Mouse (Mus musculus): ENCODE results near the gene Prss36. TPM values are rescaled to one million over a fixed set of nuclear protein-coding genes. Genes with fewer than 3 reads are reported as not detected.

The Prss36 gene
- polyA plus RNA-seq (2011; ENCODE audit: insufficient read depth, insufficient read length, low replicate concordance, missing spikeins) = 1.3 and 4.3 TPM in 2 replicates

- 82% methylated on average over 6 of the region's 6 CpGs for WGBS
- Histone ChIP-seq H3K27ac (ENCODE audit: control insufficient read depth, insufficient read depth, low read depth, low read length, poor library complexity) (no peak within 1 kb of the TSS), H3K4me1 (ENCODE audit: control insufficient read depth, insufficient read depth, low read length) (no peaks in the 10 kb centered on the region), H3K4me3 (replicated peaks; ENCODE audit: control insufficient read depth, low read depth, low read length) (no peak within 1 kb of the TSS)
- TF ChIP-seq CTCF (IDR thresholded peaks at IDR 0.05; ENCODE audit: control insufficient read depth, insufficient read depth, low read length) (no peak), POLR2A (IDR thresholded peaks at IDR 0.05; ENCODE audit: borderline replicate concordance, control insufficient read depth, low read depth, low read length) (no peak)
Observed at GRCm38 (mm10) chr7:127946470-127947023, at the start of gene Prss36. Prss36 (minus strand) TSS chr7:127946725.

GRCm38 (mm10) chr7:127993341-127993977 lies 46.9 kb upstream of the Prss36 start, which contains the start of gene Pycard:
Pycard (minus strand) TSS chr7:127993867.
- under 1% methylated on average over 18 of the region's 18 CpGs for WGBS
- H3K27ac ChIP-seq (ENCODE audit: control insufficient read depth, insufficient read depth, low read depth, low read length, poor library complexity) = peak within 1 kb of the TSS; percentile 48
- TF ChIP-seq CTCF (IDR thresholded peaks at IDR 0.05; ENCODE audit: control insufficient read depth, insufficient read depth, low read length) = no peak
- TF ChIP-seq POLR2A (IDR thresholded peaks at IDR 0.05; ENCODE audit: borderline replicate concordance, control insufficient read depth, low read depth, low read length) = peak; percentile 87; the same call in 1 of the 2 replicates
- peaks cover 2% of the 10 kb centered on the region for H3K4me1 ChIP-seq (ENCODE audit: control insufficient read depth, insufficient read depth, low read length)
- peak within 1 kb of the TSS; percentile 70 for H3K4me3 ChIP-seq (replicated peaks; ENCODE audit: control insufficient read depth, low read depth, low read length)

- Histone ChIP-seq H3K4me1 (ENCODE audit: control insufficient read depth, insufficient read depth, low read length) (peaks cover 2% of the 10 kb centered on the region), H3K27ac (ENCODE audit: control insufficient read depth, insufficient read depth, low read depth, low read length, poor library complexity) (peak overlapping the region; percentile 48; the same call in 1 of the 2 replicates), H3K4me3 (replicated peaks; ENCODE audit: control insufficient read depth, low read depth, low read length) (peak overlapping the region; percentile 70)
- WGBS = 13% methylated on average over 5 of the region's 5 CpGs
- no peak for TF ChIP-seq CTCF (IDR thresholded peaks at IDR 0.05; ENCODE audit: control insufficient read depth, insufficient read depth, low read length)
- no peak for TF ChIP-seq POLR2A (IDR thresholded peaks at IDR 0.05; ENCODE audit: borderline replicate concordance, control insufficient read depth, low read depth, low read length)
Observed at GRCm38 (mm10) chr7:127992488-127993340, 46.2 kb upstream of the Prss36 start.

GRCm38 (mm10) chr7:127991643-127992487 lies 45.3 kb upstream of the Prss36 start:
- H3K4me3 ChIP-seq (replicated peaks; ENCODE audit: control insufficient read depth, low read depth, low read length) = no peak overlapping the region
- WGBS = 48% methylated on average over 6 of the region's 6 CpGs
- no peak overlapping the region for H3K27ac ChIP-seq (ENCODE audit: control insufficient read depth, insufficient read depth, low read depth, low read length, poor library complexity)
- TF ChIP-seq POLR2A (IDR thresholded peaks at IDR 0.05; ENCODE audit: borderline replicate concordance, control insufficient read depth, low read depth, low read length) (no peak), CTCF (IDR thresholded peaks at IDR 0.05; ENCODE audit: control insufficient read depth, insufficient read depth, low read length) (peak; percentile 53)
- peaks cover 2% of the 10 kb centered on the region for H3K4me1 ChIP-seq (ENCODE audit: control insufficient read depth, insufficient read depth, low read length)

GRCm38 (mm10) chr7:127988904-127989303 lies 42.4 kb upstream of the Prss36 start:
- no peak overlapping the region for H3K4me3 ChIP-seq (replicated peaks; ENCODE audit: control insufficient read depth, low read depth, low read length)
- H3K27ac ChIP-seq (ENCODE audit: control insufficient read depth, insufficient read depth, low read depth, low read length, poor library complexity) = no peak overlapping the region
- no peak for TF ChIP-seq POLR2A (IDR thresholded peaks at IDR 0.05; ENCODE audit: borderline replicate concordance, control insufficient read depth, low read depth, low read length)
- peaks cover 2% of the 10 kb centered on the region for H3K4me1 ChIP-seq (ENCODE audit: control insufficient read depth, insufficient read depth, low read length)
- 94% methylated on average over 1 of the region's 1 CpGs for WGBS

- 89% methylated on average over 3 of the region's 3 CpGs for WGBS
- Histone ChIP-seq H3K4me3 (replicated peaks; ENCODE audit: control insufficient read depth, low read depth, low read length) (no peak overlapping the region), H3K4me1 (ENCODE audit: control insufficient read depth, insufficient read depth, low read length) (no peaks in the 10 kb centered on the region), H3K27ac (ENCODE audit: control insufficient read depth, insufficient read depth, low read depth, low read length, poor library complexity) (no peak overlapping the region)
- TF ChIP-seq CTCF (IDR thresholded peaks at IDR 0.05; ENCODE audit: control insufficient read depth, insufficient read depth, low read length) (no peak), POLR2A (IDR thresholded peaks at IDR 0.05; ENCODE audit: borderline replicate concordance, control insufficient read depth, low read depth, low read length) (no peak)
Observed at GRCm38 (mm10) chr7:127980606-127981005, 34.1 kb upstream of the Prss36 start.

GRCm38 (mm10) chr7:127978856-127979255 lies 32.3 kb upstream of the Prss36 start:
- 100% methylated on average over 2 of the region's 2 CpGs for WGBS
- Histone ChIP-seq H3K27ac (ENCODE audit: control insufficient read depth, insufficient read depth, low read depth, low read length, poor library complexity) (no peak overlapping the region), H3K4me3 (replicated peaks; ENCODE audit: control insufficient read depth, low read depth, low read length) (no peak overlapping the region), H3K4me1 (ENCODE audit: control insufficient read depth, insufficient read depth, low read length) (no peaks in the 10 kb centered on the region)
- TF ChIP-seq CTCF (IDR thresholded peaks at IDR 0.05; ENCODE audit: control insufficient read depth, insufficient read depth, low read length) (no peak), POLR2A (IDR thresholded peaks at IDR 0.05; ENCODE audit: borderline replicate concordance, control insufficient read depth, low read depth, low read length) (no peak)
